ENCODE assay signal across 14 mouse cellular contexts in genomic region chr4:141458888-141459287, GRCm38 (mm10). TPM values are rescaled to one million over a fixed set of nuclear protein-coding genes. Genes with fewer than 3 reads are reported as not detected.
DNase-seq lines count a peak whose midpoint lies in the region; ATAC-seq lines count a peak whose summit lies in the region.
"Had no signal": no experiment of that assay in that cellular context is flagged by ENCODE, and none has a peak within 500 bp of the region (broad histone marks: within the 10 kb centered on the region; RNA-seq: fewer than 3 reads in every experiment).

No protein-coding gene starts in this region.

- no peaks in the 10 kb centered on the region for H3K9me3 ChIP-seq in forebrain, embryonic 12.5 days
- no peaks in the 10 kb centered on the region for H3K9me3 ChIP-seq in forebrain, embryonic 15.5 days
- no peaks in the 10 kb centered on the region for H3K9me3 ChIP-seq in kidney, embryonic 16.5 days (ENCODE audit: low read length)
- H3K9me3 ChIP-seq: midbrain, embryonic 12.5 days had no signal

- no peaks in the 10 kb centered on the region for H3K27me3 ChIP-seq in forebrain, embryonic 12.5 days
- no peaks in the 10 kb centered on the region for H3K27me3 ChIP-seq in forebrain, embryonic 15.5 days
- H3K27me3 ChIP-seq in kidney, embryonic 16.5 days (ENCODE audit: insufficient read depth, low read length) = no peaks in the 10 kb centered on the region
- H3K27me3 ChIP-seq: midbrain, embryonic 12.5 days had no signal

- H3K9ac ChIP-seq in forebrain, embryonic 12.5 days = no peak overlapping the region
- H3K9ac ChIP-seq in forebrain, embryonic 15.5 days (replicated peaks) = no peak overlapping the region
- H3K9ac ChIP-seq in kidney, embryonic 16.5 days (replicated peaks; ENCODE audit: low read length) = 0 out of 2 replicates have a peak overlapping the region, but pooled peaks have one; percentile 32

- peaks cover 29% of the 10 kb centered on the region for H3K4me1 ChIP-seq in forebrain, embryonic 12.5 days
- H3K4me1 ChIP-seq in forebrain, embryonic 15.5 days = peaks cover 17% of the 10 kb centered on the region
- H3K4me1 ChIP-seq in kidney, embryonic 16.5 days (ENCODE audit: insufficient read depth, low read length) = peaks cover 21% of the 10 kb centered on the region

- 65% methylated on average over 3 of the region's 3 CpGs for WGBS in forebrain, embryonic 12.5 days
- 59% methylated on average over 3 of the region's 3 CpGs for WGBS in forebrain, embryonic 15.5 days
- 64% methylated on average over 3 of the region's 3 CpGs for WGBS in kidney, embryonic 16.5 days

- no peak for DNase-seq in kidney, postnatal 14 days
- peak; percentile 45 for DNase-seq in retina, embryonic 14.5 days (ENCODE audit: low spot score)
- no peak for DNase-seq in retina, postnatal 1 day
- no peak for DNase-seq in cerebellum, adult 9-11 months
- DNase-seq in layer of hippocampus, adult 11-12 months (ENCODE audit: low spot score) = no peak
- DNase-seq: cerebellum, adult 18-20 months; right cerebral cortex, postnatal 4 days; thymus, postnatal 36 days had no signal

- no peak for ATAC-seq in forebrain, embryonic 12.5 days (ENCODE audit: low FRiP score)
- ATAC-seq in forebrain, embryonic 15.5 days (replicated peaks) = no peak
- no peak for ATAC-seq in kidney, embryonic 16.5 days (ENCODE audit: low FRiP score, low TSS enrichment)

- peaks cover 47% of the 10 kb centered on the region for H3K36me3 ChIP-seq in forebrain, embryonic 12.5 days (replicated peaks)
- H3K36me3 ChIP-seq in forebrain, embryonic 15.5 days = peaks cover 20% of the 10 kb centered on the region
- peaks cover 12% of the 10 kb centered on the region for H3K36me3 ChIP-seq in kidney, embryonic 16.5 days (ENCODE audit: insufficient read depth, low read length)

- H3K27ac ChIP-seq in forebrain, embryonic 12.5 days = peak overlapping the region; percentile 31; the same call in 1 of the 2 replicates
- H3K27ac ChIP-seq in forebrain, embryonic 15.5 days (replicated peaks) = no peak overlapping the region
- H3K27ac ChIP-seq in kidney, embryonic 16.5 days (ENCODE audit: low read length) = peak overlapping the region; percentile 61

- H3K4me3 ChIP-seq in forebrain, embryonic 12.5 days (replicated peaks) = no peak overlapping the region
- no peak overlapping the region for H3K4me3 ChIP-seq in forebrain, embryonic 15.5 days
- no peak overlapping the region for H3K4me3 ChIP-seq in kidney, embryonic 16.5 days (ENCODE audit: low read length)
- H3K4me3 ChIP-seq: midbrain, embryonic 12.5 days had no signal

- H3K4me2 ChIP-seq in forebrain, embryonic 12.5 days = no peak overlapping the region
- H3K4me2 ChIP-seq in forebrain, embryonic 15.5 days (replicated peaks) = no peak overlapping the region
- H3K4me2 ChIP-seq in kidney, embryonic 16.5 days (replicated peaks; ENCODE audit: low read depth, low read length) = no peak overlapping the region
- H3K4me2 ChIP-seq: midbrain, embryonic 12.5 days had no signal

RNA-seq across cellular contexts. Expression of gene Zbtb17, which starts 14.4 kb away (rescaled TPM):
- 58.6 and 61.2 TPM in 2 replicates for polyA plus RNA-seq in forebrain, embryonic 12.5 days (2016; fragmentation: Nextera tagmentation; extraction: Ambion mirVana)
- 61.8 and 65.6 TPM in 2 replicates for polyA plus RNA-seq in forebrain, embryonic 15.5 days (2015; fragmentation: Nextera tagmentation; extraction: Ambion mirVana)
- polyA plus RNA-seq in kidney, embryonic 16.5 days (2015; fragmentation: Nextera tagmentation; extraction: Ambion mirVana) = 41.7 and 43.1 TPM in 2 replicates

RNA-seq across cellular contexts. Expression of gene Srarp, which starts 23.0 kb away (rescaled TPM):
- polyA plus RNA-seq in forebrain, embryonic 12.5 days (2016; fragmentation: Nextera tagmentation; extraction: Ambion mirVana) = not detected in 2 replicates
- polyA plus RNA-seq in forebrain, embryonic 15.5 days (2015; fragmentation: Nextera tagmentation; extraction: Ambion mirVana) = 0.20 TPM in 1 of 2 replicates, not detected in the other
- polyA plus RNA-seq in kidney, embryonic 16.5 days (2015; fragmentation: Nextera tagmentation; extraction: Ambion mirVana) = not detected in 2 replicates
- polyA plus RNA-seq: heart, postnatal 0 days; limb, embryonic 11.5 days had no signal

RNA-seq across cellular contexts. Expression of gene Hspb7, which starts 38.3 kb away (rescaled TPM):
- not detected in 2 replicates for polyA plus RNA-seq in forebrain, embryonic 12.5 days (2016; fragmentation: Nextera tagmentation; extraction: Ambion mirVana)
- 0.09 TPM in 1 of 2 replicates, not detected in the other for polyA plus RNA-seq in forebrain, embryonic 15.5 days (2015; fragmentation: Nextera tagmentation; extraction: Ambion mirVana)
- 0.58 and 0.80 TPM in 2 replicates for polyA plus RNA-seq in kidney, embryonic 16.5 days (2015; fragmentation: Nextera tagmentation; extraction: Ambion mirVana)

RNA-seq across cellular contexts. Expression of gene Clcnkb, which starts 43.1 kb away (rescaled TPM):
- polyA plus RNA-seq in forebrain, embryonic 12.5 days (2016; fragmentation: Nextera tagmentation; extraction: Ambion mirVana) = not detected in 2 replicates
- not detected in 2 replicates for polyA plus RNA-seq in forebrain, embryonic 15.5 days (2015; fragmentation: Nextera tagmentation; extraction: Ambion mirVana)
- polyA plus RNA-seq in kidney, embryonic 16.5 days (2015; fragmentation: Nextera tagmentation; extraction: Ambion mirVana) = 34.2 and 48.4 TPM in 2 replicates
- polyA plus RNA-seq: limb, embryonic 11.5 days; midbrain, embryonic 12.5 days had no signal
